Mouse (Mus musculus): Measurements from ENCODE around the gene Atm.

- TF ChIP-seq CTCF (conservative IDR thresholded peaks at IDR 0.05; ENCODE audit: low read length) (no peak), NANOG (IDR thresholded peaks at IDR 0.05; ENCODE audit: borderline replicate concordance, low read length) (no peak)
Observed at GRCm38 (mm10) chr9:53399537-53399936, 137.0 kb downstream of the Atm start.

Data from E14TG2a.4 (cell line).